Mouse (Mus musculus) c-Kit-positive CD71-negative TER-119-negative erythroid progenitor cells, embryonic 14.5 days (primary cell): ENCODE measurements around the gene Timp3.

Experiments used
- DNase-seq: peaks from one replicate; pipeline ENCODE4 v3.0.0-alpha.2; 2013; ENCODE audit warnings: low read depth

The Timp3 gene

DNA sequence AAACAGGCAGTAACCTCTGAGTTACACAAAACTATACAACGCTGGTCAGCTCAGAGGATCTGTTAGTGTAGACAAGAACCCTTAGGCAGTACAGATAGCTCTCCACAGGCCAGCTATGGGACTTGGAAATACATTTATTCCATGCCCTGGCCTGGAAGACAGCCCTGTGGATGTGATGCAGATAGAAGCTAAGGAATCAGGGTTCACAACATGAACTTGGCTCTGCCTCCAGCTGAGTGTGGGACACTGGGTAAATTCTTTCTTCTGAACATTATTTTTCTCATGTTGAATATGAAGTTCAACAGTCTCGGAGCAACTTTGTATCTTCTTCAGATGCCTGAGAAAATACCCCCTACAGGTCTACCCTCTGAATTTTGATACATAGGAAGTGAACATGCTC lies 2.9 kb upstream of the Timp3 start:
- no peak for DNase-seq

DNA sequence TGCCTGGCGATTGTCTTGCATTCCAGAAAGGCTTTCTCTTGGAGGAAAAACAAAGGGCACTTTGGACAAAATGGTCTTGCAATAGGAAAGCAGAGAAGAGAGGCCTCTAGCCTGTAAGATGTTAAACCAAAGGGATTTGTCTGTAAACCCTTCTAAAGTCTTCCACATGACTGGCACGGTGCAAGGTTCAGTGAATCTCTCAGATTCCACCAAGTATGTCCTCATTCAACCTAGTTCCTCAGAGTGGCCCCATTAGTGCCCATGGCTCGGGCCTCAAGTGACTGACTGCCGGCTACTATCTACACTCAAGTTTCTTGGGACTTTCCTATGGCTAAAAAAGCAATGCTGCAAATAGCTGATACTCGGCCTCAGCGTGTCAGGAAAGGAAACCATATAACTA lies 1.8 kb upstream of the Timp3 start:
- DNase-seq: no peak

DNA sequence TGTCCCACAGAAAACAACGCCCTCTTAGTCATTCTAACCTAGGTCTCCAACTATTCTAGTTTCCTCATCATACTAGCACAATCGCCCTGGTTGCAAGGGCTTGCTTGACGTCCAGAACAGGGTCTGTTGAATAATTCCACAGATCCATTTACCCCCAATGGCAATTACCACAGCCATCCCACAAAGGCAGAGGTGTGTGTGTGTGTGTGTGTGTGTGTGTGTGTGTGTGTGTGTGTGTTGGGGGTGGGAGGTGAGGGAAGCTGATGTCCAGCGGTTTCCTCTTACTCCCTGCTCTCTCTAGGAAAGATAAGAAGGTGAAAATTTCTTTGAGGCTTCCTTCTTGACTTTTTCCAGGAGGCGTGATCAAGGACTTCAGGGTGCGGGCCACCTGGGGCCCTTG lies 377 bp upstream of the Timp3 start:
- no peak for DNase-seq

DNA sequence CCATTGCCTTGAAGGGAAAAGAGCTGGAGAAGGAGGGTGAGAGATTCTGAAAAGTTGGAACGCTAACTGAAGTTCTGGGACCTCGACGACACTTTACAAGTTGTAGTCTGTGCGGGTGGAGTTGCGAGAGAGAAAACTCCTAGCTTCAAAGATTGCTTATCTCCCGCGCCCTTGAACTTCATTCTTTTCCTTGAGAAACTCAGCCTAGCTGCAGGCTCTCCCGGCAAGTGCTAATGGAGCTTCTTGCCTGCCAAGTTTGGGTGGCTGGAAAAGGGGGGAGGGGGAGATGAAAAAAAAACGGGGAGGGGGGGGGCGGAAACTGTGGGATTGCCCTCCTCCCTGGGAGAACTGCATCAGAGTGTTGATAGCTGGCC lies 932 bp downstream of the Timp3 start:
- no peak for DNase-seq

DNA sequence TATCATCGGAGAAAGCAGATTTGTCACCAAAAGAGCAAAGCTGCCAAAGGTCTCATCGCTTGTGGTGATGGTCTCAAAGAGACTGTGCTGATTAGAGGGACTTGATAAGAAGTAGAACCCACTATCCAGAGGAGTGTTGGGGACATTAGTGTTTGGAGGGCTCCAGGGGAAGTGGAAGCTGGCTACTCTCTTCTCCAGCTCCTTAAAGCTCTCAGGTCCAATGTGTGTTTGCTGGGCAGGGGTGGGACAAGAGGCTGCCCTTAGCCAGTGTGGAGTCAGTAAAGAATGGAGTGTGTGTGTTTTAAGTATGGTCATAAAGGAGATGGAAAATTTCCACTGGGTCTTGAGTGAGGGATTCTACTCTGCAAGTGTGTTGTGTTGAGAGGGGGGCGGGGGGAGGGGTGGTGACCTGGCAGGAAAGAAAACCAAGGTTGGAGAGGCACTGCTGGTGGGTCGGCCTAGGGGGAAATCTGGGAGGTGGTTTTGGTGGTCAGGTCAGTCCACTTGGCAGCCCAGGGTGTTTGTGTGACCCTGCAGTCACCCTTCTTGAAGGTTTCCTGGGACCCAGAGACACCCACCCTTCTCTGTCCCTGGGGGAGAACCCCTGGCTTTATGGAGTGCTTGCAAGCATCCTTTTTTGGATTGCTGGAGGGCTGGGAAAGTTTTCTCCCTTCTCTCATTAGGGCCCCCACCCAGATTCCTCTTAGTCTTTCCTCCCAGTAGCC lies 1.6 kb downstream of the Timp3 start:
- no peak for DNase-seq

DNA sequence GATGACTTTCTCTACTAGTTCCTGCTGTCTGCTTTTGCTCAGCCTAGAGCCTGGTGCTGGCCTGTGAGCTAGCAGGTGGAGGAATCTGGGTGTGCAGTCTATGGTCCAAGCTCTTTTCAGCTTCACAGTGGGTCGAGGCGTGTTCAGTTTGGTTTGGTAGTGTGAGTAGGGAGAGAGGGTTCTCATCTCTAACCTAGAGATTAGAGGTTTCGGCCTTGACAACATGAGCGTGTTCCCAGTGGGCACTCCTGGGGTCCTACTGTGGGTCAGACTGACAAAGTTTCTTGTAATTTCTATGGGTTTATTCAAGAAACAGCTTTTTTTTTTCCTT lies 2.1 kb downstream of the Timp3 start:
- DNase-seq: no peak

DNA sequence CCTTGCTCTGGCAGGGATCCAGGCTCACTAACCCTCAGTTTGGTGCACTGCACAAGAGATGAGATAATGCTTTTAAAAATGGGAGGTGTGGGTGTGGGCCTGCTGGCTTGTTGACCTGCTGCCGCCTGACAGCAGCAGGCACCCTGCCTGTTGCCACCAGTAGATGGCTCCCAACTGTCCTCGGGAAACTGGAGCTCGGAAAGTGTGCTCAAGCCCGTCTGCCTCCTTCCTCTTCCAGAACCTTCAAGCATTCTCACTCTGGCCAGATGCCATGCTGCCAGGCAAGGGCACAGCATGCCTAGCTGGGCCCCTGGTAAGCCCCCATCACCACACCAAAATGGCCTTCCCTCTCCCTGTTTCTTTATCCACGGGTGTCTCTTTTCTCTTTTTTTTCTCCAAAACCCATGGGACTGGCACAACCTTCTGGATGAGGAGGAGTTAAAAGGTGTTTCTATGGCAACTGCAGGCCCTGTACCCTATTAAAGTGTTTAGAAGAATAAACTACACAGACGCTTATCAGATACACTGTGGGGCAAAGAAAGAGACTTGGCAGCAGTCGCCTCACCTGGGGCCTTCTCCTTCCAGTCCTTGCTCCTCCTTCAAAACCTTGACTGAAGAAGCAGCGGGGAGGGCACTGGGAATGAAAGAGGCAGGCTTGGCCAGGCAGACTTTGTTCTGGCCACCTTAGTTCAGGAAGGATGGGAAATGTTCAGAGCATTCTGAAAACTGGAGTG lies 2.8 kb downstream of the Timp3 start:
- DNase-seq: peak; percentile 42

DNA sequence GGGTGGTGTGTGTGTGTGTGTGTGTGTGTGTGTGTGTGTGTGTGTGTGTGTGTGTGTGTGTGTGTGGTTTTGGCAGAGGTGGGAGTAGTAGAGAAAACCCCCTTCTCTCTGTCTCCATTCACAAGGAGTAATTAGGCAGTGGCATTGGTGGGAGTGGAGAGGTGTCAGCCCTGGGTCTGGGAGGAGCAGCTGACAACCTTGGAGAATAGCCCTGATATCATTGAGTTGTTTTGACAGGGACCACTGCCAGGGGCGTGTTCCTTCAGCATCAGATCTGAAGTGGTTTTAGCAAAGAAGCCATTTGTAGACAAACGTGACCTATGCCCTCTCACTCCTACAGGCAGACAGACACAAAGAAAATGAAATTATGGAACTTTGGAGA lies 3.3 kb downstream of the Timp3 start:
- DNase-seq: no peak

DNA sequence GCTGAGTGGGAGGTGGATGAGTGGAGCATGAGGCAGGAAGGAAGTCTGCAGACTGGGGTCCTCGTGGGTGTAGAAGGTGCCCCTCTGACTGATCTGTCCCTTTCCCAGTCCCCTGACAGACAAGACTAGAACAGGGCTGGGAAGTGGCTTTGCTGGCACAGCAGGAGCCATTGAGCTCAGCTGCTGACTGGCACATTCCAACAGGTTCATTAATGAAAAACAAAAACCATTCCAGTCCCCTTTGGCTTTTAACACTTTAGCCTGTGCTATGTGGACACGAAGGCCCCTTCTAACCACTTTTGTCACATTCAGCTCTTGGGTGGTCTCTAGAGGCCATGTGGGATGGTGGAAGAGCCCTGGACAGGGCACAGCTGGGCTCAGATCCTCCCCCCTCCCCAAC lies 4.4 kb downstream of the Timp3 start:
- DNase-seq: no peak

DNA sequence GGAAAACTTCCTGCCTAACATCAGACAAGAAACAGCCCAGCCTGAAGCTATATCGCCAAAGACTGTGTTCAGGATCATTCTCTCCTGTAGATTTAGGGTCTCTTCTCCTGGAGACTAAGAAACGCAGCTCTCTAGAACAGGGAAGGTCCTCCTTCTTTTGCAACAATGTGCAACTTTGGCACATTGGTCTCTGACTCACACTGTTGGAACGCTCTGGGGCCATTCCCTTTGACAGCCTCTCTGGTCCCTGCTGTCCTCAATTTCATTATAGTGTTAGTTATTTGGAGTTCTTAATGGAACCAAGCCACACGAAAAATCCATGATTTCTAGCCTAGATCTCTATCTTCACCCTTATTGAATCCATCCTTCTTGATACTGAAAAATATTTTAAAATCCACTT lies 7.1 kb downstream of the Timp3 start:
- DNase-seq: no peak

DNA sequence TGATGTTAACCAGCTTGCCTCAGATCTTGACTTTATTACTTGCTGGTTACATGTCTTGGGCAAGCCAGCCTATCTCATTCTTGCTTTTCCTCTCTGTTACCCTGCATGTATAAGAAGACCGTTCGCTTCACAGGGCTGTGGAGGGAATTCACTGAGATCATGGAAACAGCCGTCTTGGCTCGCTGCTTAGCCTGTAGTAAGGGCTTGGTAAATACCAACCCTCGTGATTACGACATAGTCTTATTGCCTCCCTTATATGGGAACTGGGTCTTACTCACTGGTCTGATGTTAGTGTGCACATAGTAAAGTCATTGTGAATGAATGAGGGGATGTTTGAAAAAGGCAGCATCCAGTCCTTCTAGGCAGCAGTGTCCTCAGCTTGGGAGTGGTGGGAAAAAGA lies 10.4 kb downstream of the Timp3 start:
- DNase-seq: no peak

DNA sequence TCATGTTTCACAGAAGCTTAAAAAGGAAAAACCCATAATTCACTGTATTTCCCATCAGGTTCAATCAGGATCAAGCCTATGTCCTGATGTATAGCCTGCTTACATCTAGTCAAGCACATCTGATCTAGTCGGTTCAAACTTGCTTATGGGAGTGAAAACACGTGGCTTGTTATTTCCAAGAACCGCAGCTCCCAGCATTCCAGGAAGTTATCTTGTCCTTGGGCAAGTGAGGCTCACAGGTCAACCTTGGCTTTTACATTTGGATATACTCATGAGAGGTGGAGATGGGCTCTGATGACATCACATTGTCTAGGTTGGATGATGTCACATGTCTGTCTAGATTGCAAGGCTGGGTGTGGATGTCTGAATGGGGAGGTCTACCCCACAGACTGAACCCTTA lies 12.8 kb downstream of the Timp3 start:
- DNase-seq: no peak

DNA sequence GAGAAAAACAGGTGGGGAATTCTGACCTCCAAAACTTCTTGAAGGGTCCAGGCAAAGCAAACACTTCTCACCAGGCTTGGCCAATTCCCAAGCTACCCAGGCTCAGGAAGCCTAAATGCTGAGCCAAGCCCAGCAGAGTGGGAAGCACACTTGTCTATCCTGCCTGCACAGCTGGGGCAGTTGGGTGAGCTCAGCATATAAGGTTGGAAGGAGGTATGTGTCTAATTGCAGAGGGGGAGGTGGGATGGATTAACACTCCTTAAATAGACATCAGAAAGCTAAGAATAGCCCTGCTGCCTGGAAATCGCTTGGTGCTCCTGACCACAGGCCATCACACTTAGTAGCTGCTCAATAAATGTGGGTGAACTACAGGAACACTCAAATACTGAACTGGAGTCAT lies 13.3 kb downstream of the Timp3 start:
- no peak for DNase-seq

DNA sequence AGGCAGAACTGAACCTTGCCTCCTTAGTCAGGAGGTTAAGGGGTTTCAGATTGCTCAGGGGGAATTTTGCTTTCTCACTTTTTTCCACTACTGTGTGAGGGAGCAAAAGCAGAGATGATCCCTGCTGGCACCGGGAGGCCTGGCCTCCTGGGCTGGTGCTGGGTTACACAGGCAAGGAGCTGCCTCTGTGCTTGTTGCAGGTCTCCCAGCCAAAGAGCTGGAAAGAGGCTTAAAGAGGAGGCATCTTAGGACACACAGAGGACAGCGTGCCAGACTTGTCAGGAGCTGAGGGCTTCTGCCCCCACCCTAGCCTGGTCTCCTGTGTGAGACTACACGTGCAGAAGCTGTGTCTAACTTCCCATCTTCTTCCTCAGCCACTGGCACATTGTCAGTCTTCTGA lies 15.3 kb downstream of the Timp3 start:
- DNase-seq: no peak

DNA sequence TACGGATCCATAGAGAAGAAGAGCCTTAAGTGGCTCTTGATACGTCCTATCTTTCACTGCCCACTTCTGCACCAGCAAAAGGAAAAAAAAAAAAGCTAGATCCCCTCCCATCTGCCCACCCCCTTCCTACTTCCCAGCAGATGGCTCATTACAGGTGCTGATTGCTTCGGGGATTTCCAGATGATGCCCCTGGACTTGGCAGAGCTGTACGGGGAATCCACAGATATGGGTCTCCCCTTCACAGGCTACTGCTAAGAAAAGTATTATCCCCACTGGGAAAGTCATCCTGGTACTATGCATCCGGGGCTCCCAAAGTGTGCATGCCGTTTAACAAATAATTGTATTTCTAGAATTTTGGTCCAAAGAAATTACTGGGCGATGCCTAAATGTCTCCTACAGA lies 17.5 kb downstream of the Timp3 start:
- no peak for DNase-seq

DNA sequence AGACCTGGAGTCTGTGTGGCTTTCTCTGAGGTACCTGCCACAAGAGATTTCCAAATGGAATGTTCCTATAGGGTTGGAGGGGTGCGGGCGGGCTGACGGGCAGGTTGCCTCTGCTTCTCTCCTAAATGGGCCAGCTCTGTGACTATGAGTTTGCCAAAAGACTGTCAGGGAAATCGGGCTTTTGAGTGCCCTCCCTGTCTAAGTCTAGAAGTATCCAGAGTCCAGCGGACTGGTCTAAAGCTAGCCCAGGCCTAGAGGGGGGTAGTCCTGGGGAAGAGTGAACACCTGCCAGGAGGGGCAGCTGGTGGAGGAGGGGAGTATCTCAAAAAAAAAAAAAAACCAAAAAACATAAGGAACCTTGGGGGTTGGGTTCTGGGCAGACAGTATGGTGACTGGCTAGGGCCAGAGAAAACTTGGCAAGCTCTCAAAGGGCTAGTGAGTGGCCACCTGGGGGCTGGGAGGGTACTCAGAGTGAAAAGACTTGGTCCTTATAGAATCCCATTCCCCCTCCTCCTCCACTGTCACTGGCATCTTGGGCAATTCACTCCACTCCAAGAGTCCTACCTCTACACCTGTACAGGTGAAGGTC lies 18.5 kb downstream of the Timp3 start:
- DNase-seq: no peak

DNA sequence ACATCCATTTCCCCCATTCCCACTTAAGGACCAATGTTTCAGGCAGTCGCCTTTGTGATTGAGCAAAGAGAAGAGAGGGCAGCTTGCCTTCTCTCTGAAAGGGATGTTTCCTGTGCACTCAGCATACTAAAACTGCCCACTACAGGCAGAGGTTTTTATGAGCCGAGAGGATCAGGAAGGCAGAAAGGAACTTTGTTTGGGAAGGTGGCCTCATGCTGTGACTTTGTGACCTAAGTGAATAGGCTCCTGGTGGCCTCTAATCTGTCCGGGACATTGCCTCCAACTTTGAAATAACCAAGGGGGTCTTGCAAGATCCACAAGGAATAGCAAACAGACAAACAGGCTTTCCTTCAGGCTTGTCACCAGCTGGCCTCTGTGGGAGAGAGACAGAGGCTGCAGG lies 19.4 kb downstream of the Timp3 start:
- DNase-seq: no peak

DNA sequence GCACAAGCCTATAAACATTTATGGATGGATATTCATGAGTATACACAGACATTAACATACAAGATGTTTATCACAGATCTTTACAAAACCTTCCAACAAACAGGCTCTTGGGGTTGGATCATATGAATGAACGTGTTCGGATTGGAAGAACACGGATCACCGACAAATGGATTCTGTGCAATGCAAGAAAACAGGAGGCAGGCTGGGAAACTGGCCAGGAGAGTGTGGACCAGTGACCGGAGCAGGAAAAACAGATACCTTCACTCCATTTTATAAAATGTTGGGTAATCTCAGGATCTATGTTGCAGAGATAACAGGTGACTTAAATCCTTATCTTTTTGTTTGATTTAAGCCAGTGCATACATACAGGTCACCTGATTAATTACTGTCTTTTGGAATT lies 20.0 kb downstream of the Timp3 start:
- no peak for DNase-seq

DNA sequence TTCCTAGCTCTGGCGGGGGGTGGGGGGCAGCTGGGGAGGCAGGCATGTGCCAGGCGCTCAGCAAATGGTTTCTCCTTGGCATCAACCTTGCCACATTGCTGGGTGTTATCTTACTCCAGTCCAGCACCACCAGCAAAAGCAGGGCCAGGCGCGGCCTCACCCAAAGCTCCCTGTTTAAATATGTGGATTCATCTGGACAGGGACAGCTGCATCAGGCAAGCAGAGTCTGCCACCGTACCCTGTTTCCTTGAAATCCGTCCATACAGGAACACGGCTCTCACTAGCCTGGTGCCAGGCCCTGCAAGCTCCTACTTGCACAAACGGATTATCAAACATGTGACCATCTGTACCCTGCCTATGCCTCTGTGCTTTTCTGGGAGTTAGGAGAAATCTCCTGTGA lies 21.0 kb downstream of the Timp3 start:
- DNase-seq: no peak

DNA sequence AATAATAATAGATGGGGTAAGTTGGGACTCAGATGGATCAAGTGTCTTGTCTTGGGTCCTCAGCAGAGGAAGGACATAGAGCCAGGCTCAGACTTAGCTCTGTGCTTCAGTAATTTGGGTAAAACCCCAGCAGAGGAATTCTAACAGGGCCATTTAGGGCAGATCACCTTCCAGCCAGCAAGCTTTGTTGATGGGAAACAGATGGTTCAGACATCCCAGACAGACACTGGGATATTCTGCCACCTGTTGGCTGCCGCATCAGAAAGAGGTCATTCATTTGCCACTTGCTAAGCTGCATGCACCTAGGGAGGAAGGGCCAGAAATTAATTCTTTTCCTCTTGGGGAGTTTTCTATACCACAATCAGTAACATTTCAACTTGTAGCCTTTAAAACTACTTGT lies 21.8 kb downstream of the Timp3 start:
- DNase-seq: no peak

DNA sequence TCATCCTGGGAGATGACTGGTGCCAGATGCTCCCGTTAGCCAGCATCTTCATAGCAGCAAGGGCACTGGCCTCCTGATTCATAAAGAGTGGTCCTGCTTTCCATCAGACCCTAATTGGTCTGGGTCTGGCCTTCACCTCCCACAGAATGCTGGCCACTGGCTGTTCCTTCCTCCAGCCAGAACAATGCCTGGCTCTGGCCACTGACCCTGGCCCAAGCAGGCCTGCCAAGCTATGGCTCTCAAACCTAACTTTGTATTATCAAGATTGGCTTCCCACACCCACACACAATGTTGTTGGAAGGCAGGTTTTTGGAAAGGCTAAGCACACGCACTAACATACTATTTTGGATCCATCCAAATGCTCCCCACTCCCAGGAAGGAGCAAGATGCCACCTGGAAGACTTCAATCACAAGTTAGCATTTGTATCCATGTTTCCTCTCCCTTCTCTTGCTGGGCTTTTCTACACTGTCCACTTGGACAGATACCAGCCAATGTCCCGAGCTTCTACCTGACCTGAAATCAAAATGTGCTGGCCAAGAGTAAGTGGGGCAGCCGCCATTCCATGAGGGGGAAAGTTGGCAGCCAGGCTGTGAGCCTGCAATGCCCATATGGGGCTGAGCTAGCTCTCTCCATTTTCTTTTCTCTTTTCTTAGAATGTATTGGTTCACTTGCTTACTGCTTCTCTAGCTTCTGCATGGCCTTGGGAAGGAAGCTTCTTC lies 23.3 kb downstream of the Timp3 start:
- DNase-seq: no peak

DNA sequence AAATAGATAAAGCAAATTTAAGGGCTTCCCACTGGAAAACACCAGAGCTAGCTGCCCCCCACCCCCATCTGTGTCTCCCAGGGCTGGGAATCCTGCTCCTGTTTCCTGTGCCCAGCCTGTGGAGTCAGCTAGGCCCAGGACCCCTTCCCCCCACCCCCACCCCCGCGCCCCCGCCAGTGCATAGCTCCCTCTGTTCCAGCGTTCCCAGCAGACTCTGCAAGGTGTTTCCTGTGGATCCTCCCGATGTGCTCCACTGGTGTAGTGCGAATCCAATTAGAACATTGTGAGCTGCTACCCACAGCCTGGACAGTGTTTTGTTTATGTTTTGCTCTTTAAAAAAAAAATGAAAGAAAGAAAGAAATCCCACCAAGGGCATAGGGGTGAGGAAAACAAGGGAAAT lies 25.1 kb downstream of the Timp3 start:
- DNase-seq: no peak

DNA sequence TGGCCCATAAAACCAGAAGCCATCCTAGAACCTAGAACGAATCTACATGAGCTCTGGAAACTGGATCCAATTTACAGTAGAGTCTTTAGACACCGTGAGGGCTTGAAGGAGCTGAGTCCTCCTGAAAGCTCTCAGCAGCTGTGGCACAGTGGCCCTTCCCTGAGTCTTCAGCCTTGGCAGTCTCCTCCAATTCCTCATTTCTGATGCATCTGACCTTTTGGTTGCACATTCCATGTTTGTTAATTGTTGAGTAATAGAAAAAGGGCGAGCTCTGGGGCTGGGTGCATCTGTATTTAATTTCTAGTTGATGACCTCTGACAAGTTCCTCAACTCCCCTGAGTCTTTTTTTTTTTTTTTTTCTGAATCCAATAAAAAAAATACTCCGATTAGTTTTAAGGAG lies 28.0 kb downstream of the Timp3 start:
- DNase-seq: no peak
